Mouse (Mus musculus) liver, postnatal 0 days (tissue): ENCODE data around the gene Tradd.

ENCODE experiments used
- CTCF ChIP-seq: sonication (generic); IDR thresholded peaks from 2 replicates; pipeline ENCODE4 v1.5.1; 2016; ENCODE audit warnings: antibody characterized with exemption, low read depth
- EP300 ChIP-seq: IDR thresholded peaks from 2 replicates; pipeline ENCODE4 v1.6.1; 2016; ENCODE audit warnings: antibody characterized with exemption, low read depth, mild to moderate bottlenecking

- TF ChIP-seq CTCF: no peak
- no peak for TF ChIP-seq EP300
Measured at GRCm38 (mm10) chr8:105309142-105309847, 44.9 kb upstream of the Tradd start.
